Mouse (Mus musculus) midbrain, embryonic 15.5 days (tissue): ENCODE data around the gene Akap13. TPM values are rescaled to one million over a fixed set of nuclear protein-coding genes. Genes with fewer than 3 reads are reported as not detected.

Experiments
- ATAC-seq: fragments of 200-750 bp; cut with Nextera tagmentation; replicated peaks from 2 replicates; pipeline ENCODE4 v1.8.0; 2017; ENCODE audit warnings: moderate TSS enrichment
- H3K27ac ChIP-seq: fragments of 300-500 bp; sonication (generic); 2 replicates; pipeline ENCODE4 v1.5.1; 2015; ENCODE audit warnings: mild to moderate bottlenecking, inconsistent platforms
- H3K27me3 ChIP-seq: fragments of 300-500 bp; sonication (generic); replicated peaks from 2 replicates; pipeline ENCODE4 v1.6.1; 2015; ENCODE audit warnings: inconsistent platforms
- H3K36me3 ChIP-seq: fragments of 300-500 bp; sonication (generic); replicated peaks from 2 replicates; pipeline ENCODE4 v1.6.1; 2015; ENCODE audit warnings: inconsistent platforms
- H3K4me1 ChIP-seq: fragments of 300-500 bp; sonication (generic); 2 replicates; pipeline ENCODE4 v1.6.1; 2015; ENCODE audit warnings: inconsistent platforms
- H3K4me2 ChIP-seq: fragments of 300-500 bp; sonication (generic); 2 replicates; pipeline ENCODE4 v1.6.1; 2015; ENCODE audit warnings: inconsistent platforms, mild to moderate bottlenecking, moderate library complexity
- H3K4me3 ChIP-seq: fragments of 300-500 bp; sonication (generic); 2 replicates; pipeline ENCODE4 v1.5.1; 2015; ENCODE audit warnings: mild to moderate bottlenecking, inconsistent platforms
- H3K9ac ChIP-seq: fragments of 300-500 bp; sonication (generic); 2 replicates; pipeline ENCODE4 v1.6.1; 2015; ENCODE audit warnings: mild to moderate bottlenecking, inconsistent platforms
- H3K9me3 ChIP-seq: fragments of 300-500 bp; sonication (generic); 2 replicates; pipeline ENCODE4 v1.6.1; 2016; ENCODE audit warnings: inconsistent platforms
- WGBS: fragments of 180-500 bp; shearing (Covaris S2); methylation state at CpG from one replicate; pipeline ENCODE4 v1.1.7; 2015; ENCODE audit warnings: mixed read lengths; 5-methylcytosine and 5-hydroxymethylcytosine counted together
- polyA plus RNA-seq: library from polyadenylated mRNA; unstranded; fragments of >200 nt; fragmentation: Nextera tagmentation; extraction: Ambion mirVana; gene quantifications from 2 replicates; pipeline ENCODE4 v1.2.1, GENCODE M21; 2015

The Akap13 gene
- polyA plus RNA-seq, 1 experiment from 2014 or later, result 16.1 TPM

- no peak overlapping the region for H3K27ac ChIP-seq
- whole genome bisulfite sequencing, result 96% methylated on average over 4 of the region's 4 CpGs
Measured at GRCm38 (mm10) chr7:75715026-75715425, 259.7 kb downstream of the Akap13 start.

GRCm38 (mm10) chr7:75715939-75716338 lies 260.6 kb downstream of the Akap13 start:
- Histone ChIP-seq H3K9ac (no peak overlapping the region), H3K27ac (no peak overlapping the region), H3K9me3 (no peaks in the 10 kb centered on the region), H3K27me3 (no peaks in the 10 kb centered on the region), H3K4me1 (no peaks in the 10 kb centered on the region), H3K4me2 (no peak overlapping the region), H3K36me3 (no peaks in the 10 kb centered on the region), H3K4me3 (no peak overlapping the region)
- no peak for ATAC-seq
- WGBS, result 90% methylated on average over 4 of the region's 4 CpGs

More at GRCm38 (mm10) chr7:75715026-75715425, 259.7 kb downstream of the Akap13 start:
- no peaks in the 10 kb centered on the region for H3K27me3 ChIP-seq
- no peak overlapping the region for H3K4me2 ChIP-seq
- H3K9me3 ChIP-seq, result no peaks in the 10 kb centered on the region
- ATAC-seq, result no peak
- no peak overlapping the region for H3K9ac ChIP-seq
- H3K36me3 ChIP-seq, result no peaks in the 10 kb centered on the region
- no peak overlapping the region for H3K4me3 ChIP-seq
- no peaks in the 10 kb centered on the region for H3K4me1 ChIP-seq

GRCm38 (mm10) chr7:75717349-75717748 lies 262.0 kb downstream of the Akap13 start:
- H3K4me2 ChIP-seq, result no peak overlapping the region
- H3K36me3 ChIP-seq, result no peaks in the 10 kb centered on the region
- H3K4me3 ChIP-seq, result no peak overlapping the region
- no peaks in the 10 kb centered on the region for H3K9me3 ChIP-seq
- ATAC-seq, result no peak
- no peak overlapping the region for H3K27ac ChIP-seq
- no peak overlapping the region for H3K9ac ChIP-seq
- H3K27me3 ChIP-seq, result no peaks in the 10 kb centered on the region
- no peaks in the 10 kb centered on the region for H3K4me1 ChIP-seq

- Histone ChIP-seq H3K9ac (no peak overlapping the region), H3K36me3 (no peaks in the 10 kb centered on the region), H3K4me1 (no peaks in the 10 kb centered on the region), H3K27me3 (no peaks in the 10 kb centered on the region), H3K27ac (no peak overlapping the region), H3K9me3 (no peaks in the 10 kb centered on the region), H3K4me2 (no peak overlapping the region), H3K4me3 (no peak overlapping the region)
- WGBS, result 94% methylated on average over 4 of the region's 4 CpGs
- ATAC-seq, result no peak
Measured at GRCm38 (mm10) chr7:75721302-75721701, 266.0 kb downstream of the Akap13 start.

GRCm38 (mm10) chr7:75724012-75724411 lies 268.7 kb downstream of the Akap13 start:
- no peak for ATAC-seq
- H3K9me3 ChIP-seq, result no peaks in the 10 kb centered on the region
- no peak overlapping the region for H3K4me3 ChIP-seq
- H3K9ac ChIP-seq, result no peak overlapping the region
- H3K27me3 ChIP-seq, result no peaks in the 10 kb centered on the region
- no peak overlapping the region for H3K4me2 ChIP-seq
- H3K36me3 ChIP-seq, result no peaks in the 10 kb centered on the region
- H3K4me1 ChIP-seq, result no peaks in the 10 kb centered on the region
- WGBS, result 96% methylated on average over 1 of the region's 1 CpGs
- no peak overlapping the region for H3K27ac ChIP-seq

GRCm38 (mm10) chr7:75725899-75726298 lies 270.6 kb downstream of the Akap13 start:
- H3K9ac ChIP-seq, result no peak overlapping the region
- no peaks in the 10 kb centered on the region for H3K9me3 ChIP-seq
- no peak overlapping the region for H3K27ac ChIP-seq
- ATAC-seq, result no peak
- 95% methylated on average over 6 of the region's 6 CpGs for WGBS
- H3K27me3 ChIP-seq, result no peaks in the 10 kb centered on the region
- H3K4me1 ChIP-seq, result no peaks in the 10 kb centered on the region
- H3K4me2 ChIP-seq, result no peak overlapping the region
- H3K4me3 ChIP-seq, result no peak overlapping the region
- no peaks in the 10 kb centered on the region for H3K36me3 ChIP-seq

GRCm38 (mm10) chr7:75726867-75727266 lies 271.5 kb downstream of the Akap13 start:
- H3K4me2 ChIP-seq, result no peak overlapping the region
- H3K36me3 ChIP-seq, result no peaks in the 10 kb centered on the region
- ATAC-seq, result no peak
- WGBS, result 93% methylated on average over 9 of the region's 9 CpGs
- no peaks in the 10 kb centered on the region for H3K4me1 ChIP-seq
- H3K27ac ChIP-seq, result no peak overlapping the region
- H3K27me3 ChIP-seq, result no peaks in the 10 kb centered on the region
- no peak overlapping the region for H3K4me3 ChIP-seq
- no peaks in the 10 kb centered on the region for H3K9me3 ChIP-seq
- H3K9ac ChIP-seq, result no peak overlapping the region

- no peaks in the 10 kb centered on the region for H3K36me3 ChIP-seq
- WGBS, result 94% methylated on average over 7 of the region's 7 CpGs
- H3K9ac ChIP-seq, result no peak overlapping the region
- H3K27ac ChIP-seq, result no peak overlapping the region
- ATAC-seq, result no peak
- no peak overlapping the region for H3K4me3 ChIP-seq
- H3K4me2 ChIP-seq, result no peak overlapping the region
- no peaks in the 10 kb centered on the region for H3K9me3 ChIP-seq
- no peaks in the 10 kb centered on the region for H3K27me3 ChIP-seq
- no peaks in the 10 kb centered on the region for H3K4me1 ChIP-seq
Measured at GRCm38 (mm10) chr7:75729652-75730051, 274.3 kb downstream of the Akap13 start.

- H3K4me1 ChIP-seq, result no peaks in the 10 kb centered on the region
- H3K4me3 ChIP-seq, result no peak overlapping the region
- no peaks in the 10 kb centered on the region for H3K27me3 ChIP-seq
- no peak for ATAC-seq
- no peaks in the 10 kb centered on the region for H3K9me3 ChIP-seq
- 93% methylated on average over 12 of the region's 12 CpGs for WGBS
- H3K4me2 ChIP-seq, result no peak overlapping the region
- no peak overlapping the region for H3K27ac ChIP-seq
- H3K36me3 ChIP-seq, result no peaks in the 10 kb centered on the region
- H3K9ac ChIP-seq, result no peak overlapping the region
Measured at GRCm38 (mm10) chr7:75730216-75730615, 274.9 kb downstream of the Akap13 start.

GRCm38 (mm10) chr7:75731951-75732350 lies 276.6 kb downstream of the Akap13 start:
- Histone ChIP-seq H3K4me3 (no peak overlapping the region), H3K9me3 (no peaks in the 10 kb centered on the region), H3K27ac (no peak overlapping the region), H3K4me1 (no peaks in the 10 kb centered on the region), H3K4me2 (no peak overlapping the region), H3K9ac (no peak overlapping the region), H3K27me3 (no peaks in the 10 kb centered on the region), H3K36me3 (no peaks in the 10 kb centered on the region)
- no peak for ATAC-seq
- 90% methylated on average over 2 of the region's 2 CpGs for WGBS

- Histone ChIP-seq H3K4me2 (no peak overlapping the region), H3K36me3 (no peaks in the 10 kb centered on the region), H3K27me3 (no peaks in the 10 kb centered on the region), H3K9me3 (no peaks in the 10 kb centered on the region), H3K9ac (no peak overlapping the region), H3K4me3 (no peak overlapping the region), H3K4me1 (no peaks in the 10 kb centered on the region), H3K27ac (no peak overlapping the region)
- 94% methylated on average over 2 of the region's 2 CpGs for WGBS
- no peak for ATAC-seq
Measured at GRCm38 (mm10) chr7:75733166-75733565, 277.8 kb downstream of the Akap13 start.

GRCm38 (mm10) chr7:75739075-75739725 lies 283.9 kb downstream of the Akap13 start:
- H3K27me3 ChIP-seq, result no peaks in the 10 kb centered on the region
- no peaks in the 10 kb centered on the region for H3K36me3 ChIP-seq
- ATAC-seq, result peak; percentile 89
- H3K27ac ChIP-seq, result no peak overlapping the region
- no peak overlapping the region for H3K9ac ChIP-seq
- H3K4me3 ChIP-seq, result no peak overlapping the region
- H3K4me2 ChIP-seq, result no peak overlapping the region
- H3K9me3 ChIP-seq, result no peaks in the 10 kb centered on the region
- WGBS, result 57% methylated on average over 10 of the region's 10 CpGs
- H3K4me1 ChIP-seq, result no peaks in the 10 kb centered on the region

- Histone ChIP-seq H3K9me3 (no peaks in the 10 kb centered on the region), H3K36me3 (0 out of 2 replicates have a peak, but pooled peaks cover 5% of the 10 kb centered on the region), H3K4me3 (no peak overlapping the region), H3K27ac (no peak overlapping the region), H3K4me2 (no peak overlapping the region), H3K27me3 (no peaks in the 10 kb centered on the region), H3K9ac (no peak overlapping the region), H3K4me1 (no peaks in the 10 kb centered on the region)
- 70% methylated on average over 2 of the region's 2 CpGs for WGBS
- ATAC-seq, result no peak
Measured at GRCm38 (mm10) chr7:75744528-75744927, 289.2 kb downstream of the Akap13 start.
